Mouse (Mus musculus) layer of hippocampus, postnatal 36 days (tissue): Measurements from ENCODE around the gene Fscn1. TPM values are rescaled to one million over a fixed set of nuclear protein-coding genes. Genes with fewer than 3 reads are reported as not detected.

Source experiments
- DNase-seq, 2 experiments: peaks; one replicate each; pipeline ENCODE4 v3.0.0; 2022
- total RNA-seq, 2 experiments: library from RNA; stranded (reverse); gene quantifications; 2 replicates each; pipeline ENCODE4 v1.2.3; 2021

Gene Fscn1
- 100 to 1,000 TPM; 185 to 194 TPM for total RNA-seq

DNA sequence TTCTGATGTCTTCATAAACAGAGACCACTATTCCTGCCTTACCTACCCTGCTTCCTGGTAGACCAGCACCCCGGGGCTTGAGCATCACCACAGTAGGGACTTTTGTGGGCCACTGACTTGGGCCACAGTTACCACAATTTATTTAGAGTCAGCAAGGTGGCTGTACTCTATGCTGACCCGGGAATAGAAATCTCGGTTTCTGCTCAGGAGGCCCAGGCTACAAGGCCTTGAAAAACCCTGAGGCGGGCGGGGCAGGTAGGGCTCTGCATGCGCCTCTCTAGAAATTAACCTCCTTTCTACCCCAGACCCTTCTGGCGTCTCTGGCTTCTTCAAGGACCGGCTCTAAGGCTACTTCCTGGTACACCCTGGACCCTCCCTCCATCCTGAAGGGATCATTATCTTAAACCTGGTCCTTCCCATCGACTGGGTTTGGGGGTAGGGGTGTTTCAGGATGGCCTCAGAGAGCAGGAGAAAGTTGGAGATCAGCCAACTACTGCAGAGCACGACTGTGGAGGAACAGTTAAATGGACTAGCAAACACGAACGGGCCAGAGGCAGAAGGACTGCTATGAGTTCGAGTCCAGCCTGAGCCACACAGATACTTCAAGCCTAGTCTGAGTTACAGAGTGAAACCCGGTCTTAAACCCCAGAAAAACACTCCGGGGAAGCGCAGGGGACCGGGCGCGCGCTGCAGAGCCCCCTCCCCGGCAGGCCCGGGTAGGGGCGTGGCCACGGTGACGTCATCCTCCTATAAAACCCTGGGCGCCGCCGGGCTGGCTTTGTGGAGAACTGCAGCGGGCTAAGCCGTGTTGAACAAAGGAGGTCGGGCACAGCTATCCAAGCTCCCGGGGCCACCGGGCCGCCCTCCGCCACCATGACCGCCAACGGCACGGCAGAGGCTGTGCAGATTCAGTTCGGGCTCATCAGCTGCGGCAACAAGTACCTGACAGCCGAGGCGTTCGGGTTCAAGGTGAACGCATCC is at the start of gene Fscn1:
TSS of gene Fscn1 (plus strand) at position 768 of the 981 bp plus-strand sequence.
- DNase-seq: peak; percentile 91 to 93

DNA sequence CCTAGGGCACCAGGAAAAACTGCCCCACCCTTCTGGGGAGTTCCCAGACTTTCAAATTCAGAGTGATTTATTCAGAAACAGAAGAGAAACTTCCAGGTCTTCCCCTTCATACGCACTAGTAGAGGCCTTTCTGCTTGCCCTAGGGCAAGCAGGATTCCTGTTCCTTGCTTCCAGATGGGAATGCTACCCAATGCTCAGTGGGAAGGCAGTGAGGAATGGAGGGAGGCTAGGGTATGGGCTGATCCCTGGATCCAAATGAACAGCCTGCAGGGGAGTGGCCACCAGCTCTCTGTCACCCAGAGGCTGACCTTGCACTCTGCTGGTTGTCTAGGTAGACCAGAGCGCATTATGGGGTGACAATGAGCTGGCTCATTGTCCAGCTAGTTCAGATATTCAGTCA is 48.5 kb upstream of the Fscn1 start:
- DNase-seq: no peak

- DNase-seq: no peak
Measured at GRCm38 (mm10) chr5:142912320-142912719, 47.8 kb upstream of the Fscn1 start.

DNA sequence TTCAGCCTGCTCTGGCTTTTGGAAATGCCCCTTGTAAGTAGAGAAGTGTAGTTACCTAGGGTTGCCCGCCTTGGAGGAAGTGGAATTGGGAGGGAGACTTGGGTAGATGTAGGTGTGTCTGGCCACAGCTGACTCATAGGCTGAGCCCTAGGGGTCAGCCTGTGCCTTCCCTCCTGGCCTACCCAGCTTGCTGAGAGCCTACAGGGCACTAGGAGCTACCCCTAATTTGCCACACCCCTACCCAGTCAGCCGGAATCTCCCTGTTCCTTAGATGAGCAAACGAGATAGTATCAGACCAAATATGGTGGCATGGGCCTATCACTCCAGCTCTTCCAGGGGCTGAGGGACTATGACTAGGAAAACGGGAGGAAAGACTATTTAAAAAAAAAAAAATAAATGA is 47.4 kb upstream of the Fscn1 start:
- no peak for DNase-seq

DNA sequence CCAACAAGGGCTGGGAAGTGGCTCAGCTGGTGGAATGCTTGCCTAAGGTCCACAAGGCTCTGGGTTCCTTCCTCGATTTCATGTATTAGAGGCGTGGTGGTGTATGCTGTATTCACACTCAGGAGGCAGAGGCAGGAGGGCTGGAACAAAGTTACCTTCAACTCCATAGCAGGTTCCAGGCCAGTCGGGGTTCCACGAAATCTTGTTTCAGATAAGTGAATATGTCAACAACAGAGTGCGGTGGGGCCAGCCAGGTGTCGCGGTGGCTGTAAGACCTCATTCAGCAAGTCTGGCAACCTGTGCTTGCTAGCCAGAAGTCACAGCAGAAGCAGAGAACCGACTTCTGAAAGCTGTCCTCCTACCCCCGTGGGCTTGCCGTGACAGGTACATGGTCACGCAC is 44.9 kb upstream of the Fscn1 start:
- no peak for DNase-seq

DNA sequence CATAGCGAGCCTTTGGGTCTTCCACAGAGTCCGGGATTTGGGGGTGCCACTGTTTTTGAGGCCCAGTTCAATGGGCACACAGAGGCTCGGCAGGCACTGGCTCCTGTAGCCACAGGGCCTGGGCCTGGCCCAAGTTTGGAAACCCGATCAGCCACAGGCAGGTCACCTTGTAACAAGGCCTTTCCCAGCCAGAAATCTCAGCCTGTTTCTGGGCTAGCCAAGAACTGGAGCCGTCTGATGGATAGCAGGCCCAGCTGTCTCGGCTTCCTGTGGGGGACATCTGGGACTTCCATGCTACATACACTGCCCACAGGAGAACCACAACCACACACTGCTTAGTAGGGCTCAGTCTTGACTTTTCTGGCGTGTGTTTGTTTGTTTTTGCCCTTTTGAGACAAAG is 43.5 kb upstream of the Fscn1 start:
- no peak for DNase-seq

DNA sequence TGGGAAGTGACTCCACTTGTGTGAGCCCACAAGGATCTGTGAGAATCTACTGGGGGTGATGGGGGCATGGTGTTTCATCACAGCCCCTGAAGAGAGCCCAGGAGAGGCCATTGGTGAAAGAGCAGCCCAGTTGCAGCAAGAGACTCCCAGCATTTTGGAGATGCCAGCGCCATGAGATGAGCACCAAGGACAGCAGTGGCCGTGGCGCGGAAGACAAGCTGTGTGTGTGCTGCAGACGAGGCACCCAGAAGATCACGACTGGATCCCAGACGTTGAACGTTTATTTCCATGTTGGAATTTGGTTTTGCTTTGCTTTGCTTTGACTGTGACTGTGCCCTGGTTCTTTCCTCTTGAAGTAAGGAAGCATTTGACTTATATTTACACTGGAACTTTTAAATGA is 42.7 kb upstream of the Fscn1 start:
- no peak for DNase-seq

- DNase-seq: no peak
Measured at GRCm38 (mm10) chr5:142920311-142921073, 39.7 kb upstream of the Fscn1 start.

- no peak for DNase-seq
Measured at GRCm38 (mm10) chr5:142921074-142921459, 39.1 kb upstream of the Fscn1 start.

GRCm38 (mm10) chr5:142922251-142922650 is 37.9 kb upstream of the Fscn1 start:
- DNase-seq: no peak

- no peak for DNase-seq
Measured at GRCm38 (mm10) chr5:142923781-142924180, 36.4 kb upstream of the Fscn1 start.

GRCm38 (mm10) chr5:142924336-142924959 is 35.7 kb upstream of the Fscn1 start:
- no peak for DNase-seq

- no peak for DNase-seq
Measured at GRCm38 (mm10) chr5:142926204-142926939, 33.8 kb upstream of the Fscn1 start.

DNA sequence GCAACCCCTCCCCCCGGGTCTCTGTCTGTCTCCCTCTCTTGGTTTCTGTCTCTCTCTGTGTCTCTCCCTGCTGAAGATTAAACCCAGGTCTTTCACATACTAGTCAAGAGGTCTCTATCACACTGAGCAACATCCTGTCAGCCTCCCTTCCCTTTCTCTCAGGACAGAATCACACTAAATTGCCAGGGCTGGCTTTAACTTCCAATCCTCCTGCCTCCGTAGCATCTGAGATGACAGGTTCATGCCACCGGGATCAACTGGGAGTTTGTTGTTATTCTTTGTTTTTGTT is 33.3 kb upstream of the Fscn1 start:
- no peak for DNase-seq

- no peak for DNase-seq
Measured at GRCm38 (mm10) chr5:142927341-142927930, 32.7 kb upstream of the Fscn1 start.

DNA sequence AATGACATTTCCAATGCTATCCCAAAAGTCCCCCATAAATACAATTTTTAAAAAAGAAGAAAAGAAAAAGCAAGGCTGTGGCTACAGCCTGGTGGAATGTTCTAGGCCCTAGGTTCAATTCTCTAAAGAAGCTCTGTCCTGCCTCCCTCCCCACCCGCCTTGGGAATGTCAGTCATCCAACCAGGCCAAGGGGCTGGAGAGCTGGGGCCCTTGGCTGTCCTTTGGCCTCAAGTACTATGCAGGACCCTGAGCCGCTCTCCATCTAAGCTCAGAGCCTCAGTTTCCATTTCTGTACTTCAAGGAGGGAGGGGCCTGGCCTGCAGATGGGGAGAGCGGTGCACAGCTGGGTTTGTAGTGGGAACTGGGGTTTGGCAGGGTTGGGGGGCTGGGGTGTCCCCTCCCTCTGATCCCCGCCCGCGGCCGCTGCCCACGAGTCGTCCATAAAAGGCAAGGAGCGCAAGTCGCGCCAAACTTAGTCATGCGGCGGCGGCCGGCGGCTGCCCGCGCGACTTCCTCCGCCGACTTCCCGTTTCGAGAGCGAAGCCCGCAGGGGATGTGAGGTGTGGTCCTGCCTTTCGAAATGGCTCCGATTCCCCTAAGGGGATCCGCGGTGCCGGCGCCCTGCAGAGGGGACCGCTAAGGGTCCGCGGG is 31.3 kb upstream of the Fscn1 start:
- peak; percentile 68 to 75 for DNase-seq

GRCm38 (mm10) chr5:142929400-142929752 is 30.8 kb upstream of the Fscn1 start:
- no peak for DNase-seq

DNA sequence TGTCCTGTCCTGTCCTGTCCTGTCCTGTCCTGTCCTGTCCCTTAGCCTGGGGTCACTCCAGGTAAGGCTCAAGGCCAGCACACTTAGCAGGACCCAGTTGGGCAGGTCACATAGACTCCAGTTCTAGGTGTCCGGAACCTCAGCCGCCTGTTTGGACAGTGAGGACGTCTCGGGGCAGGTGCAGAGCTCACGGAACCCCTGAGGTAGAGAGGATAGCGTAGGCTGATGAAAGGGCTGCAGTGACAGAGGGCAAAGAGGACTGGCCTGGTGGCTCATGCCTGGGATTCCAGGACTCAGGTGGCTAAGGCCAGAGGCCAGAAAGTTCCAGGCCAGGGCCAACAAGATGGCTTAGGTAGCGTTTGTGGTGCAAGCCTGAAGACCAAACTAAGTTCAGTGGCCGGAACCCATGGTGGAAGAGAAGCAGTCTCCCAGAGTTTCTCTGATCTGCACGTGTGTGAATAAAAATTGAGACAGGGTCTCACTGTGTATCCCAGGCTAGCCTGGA is 28.9 kb upstream of the Fscn1 start:
- DNase-seq: no peak

GRCm38 (mm10) chr5:142932084-142932685 is 28.0 kb upstream of the Fscn1 start:
- peak; percentile 37 to 70 for DNase-seq

GRCm38 (mm10) chr5:142932731-142933130 is 27.4 kb upstream of the Fscn1 start:
- DNase-seq: no peak
